Mouse (Mus musculus) heart, embryonic 15.5 days (tissue): Measurements from ENCODE around the gene Grb10. TPM values are rescaled to one million over a fixed set of nuclear protein-coding genes. Genes with fewer than 3 reads are reported as not detected.
A peak's percentile ranks its signal among the peaks of the same experiment; 100 is the strongest.

ENCODE experiments used
- ATAC-seq: fragments of 200-750 bp; cut with Nextera tagmentation; replicated peaks from 2 replicates; pipeline ENCODE4 v1.8.0; 2017; ENCODE audit warnings: low read depth, moderate TSS enrichment; ENCODE audit not compliant: insufficient number of reproducible peaks, insufficient read depth, low FRiP score
- H3K27ac ChIP-seq: fragments of 300-500 bp; sonication (generic); 2 replicates; pipeline ENCODE4 v1.5.1; 2015; ENCODE audit warnings: mild to moderate bottlenecking, inconsistent platforms
- H3K27me3 ChIP-seq: fragments of 300-500 bp; sonication (generic); 2 replicates; pipeline ENCODE4 v1.6.1; 2015; ENCODE audit warnings: inconsistent platforms
- H3K36me3 ChIP-seq: fragments of 300-500 bp; sonication (generic); 2 replicates; pipeline ENCODE4 v1.6.1; 2015; ENCODE audit warnings: mild to moderate bottlenecking, inconsistent platforms
- H3K4me1 ChIP-seq: fragments of 300-500 bp; sonication (generic); replicated peaks from 2 replicates; pipeline ENCODE4 v1.6.1; 2015; ENCODE audit warnings: inconsistent platforms
- H3K4me2 ChIP-seq: fragments of 300-500 bp; sonication (generic); 2 replicates; pipeline ENCODE4 v1.6.1; 2015; ENCODE audit warnings: inconsistent platforms, mild to moderate bottlenecking, moderate library complexity
- H3K4me3 ChIP-seq: fragments of 300-500 bp; sonication (generic); 2 replicates; pipeline ENCODE4 v1.5.1; 2015; ENCODE audit warnings: mild to moderate bottlenecking, inconsistent platforms
- H3K9ac ChIP-seq: fragments of 300-500 bp; sonication (generic); 2 replicates; pipeline ENCODE4 v1.6.1; 2015; ENCODE audit warnings: mild to moderate bottlenecking, inconsistent platforms
- H3K9me3 ChIP-seq: fragments of 300-500 bp; sonication (generic); replicated peaks from 2 replicates; pipeline ENCODE4 v1.6.1; 2016; ENCODE audit warnings: inconsistent platforms
- WGBS: fragments of 180-500 bp; shearing (Covaris S2); methylation state at CpG from one replicate; pipeline ENCODE4 v1.1.7; 2015; ENCODE audit warnings: mixed read lengths; 5-methylcytosine and 5-hydroxymethylcytosine counted together
- polyA plus RNA-seq: library from polyadenylated mRNA; unstranded; fragments of >200 nt; fragmentation: Nextera tagmentation; extraction: Ambion mirVana; gene quantifications from 2 replicates; pipeline ENCODE4 v1.2.1, GENCODE M21; 2015

The Grb10 gene
- polyA plus RNA-seq, 1 experiment from 2014 or later, result 529 TPM

GRCm38 (mm10) chr11:11957211-11958060, 81.0 kb downstream of the Grb10 start:
- Histone ChIP-seq H3K27ac (peak overlapping the region; percentile 97), H3K4me2 (no peak overlapping the region; the same call in 1 of the 2 replicates), H3K36me3 (no peaks in the 10 kb centered on the region), H3K4me1 (peaks cover 78% of the 10 kb centered on the region), H3K27me3 (no peaks in the 10 kb centered on the region), H3K4me3 (no peak overlapping the region), H3K9ac (peak overlapping the region; percentile 35; the same call in 1 of the 2 replicates), H3K9me3 (no peaks in the 10 kb centered on the region)
- WGBS, result 44% methylated on average over 5 of the region's 5 CpGs
- peak; percentile 65 for ATAC-seq

GRCm38 (mm10) chr11:11955783-11956182, 82.7 kb downstream of the Grb10 start:
- Histone ChIP-seq H3K27ac (peak overlapping the region; percentile 97), H3K4me2 (no peak overlapping the region), H3K9ac (peak overlapping the region; percentile 31), H3K4me1 (peaks cover 73% of the 10 kb centered on the region), H3K36me3 (peaks cover 8% of the 10 kb centered on the region; the same call in 1 of the 2 replicates), H3K4me3 (no peak overlapping the region), H3K27me3 (no peaks in the 10 kb centered on the region), H3K9me3 (no peaks in the 10 kb centered on the region)
- no peak for ATAC-seq

GRCm38 (mm10) chr11:11954606-11955005, 83.9 kb downstream of the Grb10 start:
- H3K9me3 ChIP-seq, result no peaks in the 10 kb centered on the region
- H3K4me2 ChIP-seq, result no peak overlapping the region
- 88% methylated on average over 6 of the region's 6 CpGs for WGBS
- H3K27ac ChIP-seq, result peak overlapping the region; percentile 97
- H3K4me3 ChIP-seq, result no peak overlapping the region
- no peak overlapping the region for H3K9ac ChIP-seq
- no peaks in the 10 kb centered on the region for H3K27me3 ChIP-seq
- peaks cover 65% of the 10 kb centered on the region for H3K4me1 ChIP-seq
- H3K36me3 ChIP-seq, result peaks cover 9% of the 10 kb centered on the region; the same call in 1 of the 2 replicates
- no peak for ATAC-seq

GRCm38 (mm10) chr11:11954115-11954438, 84.4 kb downstream of the Grb10 start:
- Histone ChIP-seq H3K4me2 (no peak overlapping the region), H3K36me3 (peaks cover 9% of the 10 kb centered on the region; the same call in 1 of the 2 replicates), H3K9me3 (no peaks in the 10 kb centered on the region), H3K9ac (no peak overlapping the region), H3K27ac (peak overlapping the region; percentile 97), H3K4me3 (no peak overlapping the region), H3K4me1 (peaks cover 62% of the 10 kb centered on the region), H3K27me3 (no peaks in the 10 kb centered on the region)
- WGBS, result 50% methylated on average over 4 of the region's 4 CpGs
- ATAC-seq, result no peak

GRCm38 (mm10) chr11:11953364-11954114, 84.9 kb downstream of the Grb10 start:
- no peak overlapping the region for H3K4me3 ChIP-seq
- no peak overlapping the region for H3K4me2 ChIP-seq
- H3K27me3 ChIP-seq, result no peaks in the 10 kb centered on the region
- H3K36me3 ChIP-seq, result peaks cover 9% of the 10 kb centered on the region; the same call in 1 of the 2 replicates
- peak overlapping the region; percentile 97 for H3K27ac ChIP-seq
- peaks cover 65% of the 10 kb centered on the region for H3K4me1 ChIP-seq
- H3K9ac ChIP-seq, result peak overlapping the region; percentile 19; the same call in 1 of the 2 replicates
- peak; percentile 29 for ATAC-seq
- H3K9me3 ChIP-seq, result no peaks in the 10 kb centered on the region
- 44% methylated on average over 11 of the region's 11 CpGs for WGBS

GRCm38 (mm10) chr11:11952569-11952968, 85.9 kb downstream of the Grb10 start:
- Histone ChIP-seq H3K4me3 (no peak overlapping the region), H3K36me3 (peaks cover 9% of the 10 kb centered on the region; the same call in 1 of the 2 replicates), H3K27me3 (no peaks in the 10 kb centered on the region), H3K4me1 (peaks cover 62% of the 10 kb centered on the region), H3K9ac (no peak overlapping the region), H3K9me3 (no peaks in the 10 kb centered on the region), H3K4me2 (no peak overlapping the region), H3K27ac (peak overlapping the region; percentile 97)
- WGBS, result 59% methylated on average over 1 of the region's 1 CpGs
- ATAC-seq, result no peak

GRCm38 (mm10) chr11:11948988-11949365, 89.5 kb downstream of the Grb10 start:
- Histone ChIP-seq H3K4me1 (peaks cover 37% of the 10 kb centered on the region), H3K9me3 (no peaks in the 10 kb centered on the region), H3K36me3 (peaks cover 36% of the 10 kb centered on the region), H3K4me3 (no peak overlapping the region), H3K9ac (no peak overlapping the region), H3K4me2 (no peak overlapping the region), H3K27me3 (no peaks in the 10 kb centered on the region), H3K27ac (peak overlapping the region; percentile 88)
- WGBS, result 44% methylated on average over 4 of the region's 4 CpGs
- ATAC-seq, result peak; percentile 61

GRCm38 (mm10) chr11:11948321-11948987, 90.0 kb downstream of the Grb10 start:
- Histone ChIP-seq H3K4me1 (peaks cover 32% of the 10 kb centered on the region), H3K9ac (no peak overlapping the region), H3K4me2 (peak overlapping the region; percentile 23; the same call in 1 of the 2 replicates), H3K27me3 (no peaks in the 10 kb centered on the region), H3K36me3 (peaks cover 41% of the 10 kb centered on the region), H3K27ac (peak overlapping the region; percentile 88), H3K9me3 (no peaks in the 10 kb centered on the region), H3K4me3 (no peak overlapping the region)
- 28% methylated on average over 9 of the region's 9 CpGs for WGBS
- peak; percentile 79 for ATAC-seq

- H3K9me3 ChIP-seq, result no peaks in the 10 kb centered on the region
- H3K36me3 ChIP-seq, result peaks cover 45% of the 10 kb centered on the region
- H3K4me2 ChIP-seq, result no peak overlapping the region
- no peak for ATAC-seq
- peaks cover 31% of the 10 kb centered on the region for H3K4me1 ChIP-seq
- H3K27me3 ChIP-seq, result no peaks in the 10 kb centered on the region
- WGBS, result 65% methylated on average over 5 of the region's 5 CpGs
- peak overlapping the region; percentile 88 for H3K27ac ChIP-seq
- no peak overlapping the region for H3K9ac ChIP-seq
- H3K4me3 ChIP-seq, result no peak overlapping the region
Observed at GRCm38 (mm10) chr11:11947857-11948256, 90.6 kb downstream of the Grb10 start.

GRCm38 (mm10) chr11:11945766-11946165, 92.7 kb downstream of the Grb10 start:
- Histone ChIP-seq H3K9ac (no peak overlapping the region), H3K4me3 (no peak overlapping the region), H3K27ac (no peak overlapping the region), H3K4me1 (peaks cover 30% of the 10 kb centered on the region), H3K27me3 (no peaks in the 10 kb centered on the region), H3K36me3 (peaks cover 54% of the 10 kb centered on the region), H3K9me3 (no peaks in the 10 kb centered on the region), H3K4me2 (no peak overlapping the region)
- 82% methylated on average over 4 of the region's 4 CpGs for WGBS
- no peak for ATAC-seq

GRCm38 (mm10) chr11:11944814-11945213, 93.7 kb downstream of the Grb10 start:
- Histone ChIP-seq H3K4me3 (no peak overlapping the region), H3K36me3 (peaks cover 53% of the 10 kb centered on the region), H3K27me3 (no peaks in the 10 kb centered on the region), H3K9ac (no peak overlapping the region), H3K27ac (peak overlapping the region; percentile 42; the same call in 1 of the 2 replicates), H3K4me2 (no peak overlapping the region), H3K9me3 (no peaks in the 10 kb centered on the region), H3K4me1 (peaks cover 32% of the 10 kb centered on the region)
- ATAC-seq, result no peak
- WGBS, result 90% methylated on average over 4 of the region's 4 CpGs
